Mouse (Mus musculus) thymus, postnatal 4 days (tissue): ENCODE measurements around the gene Ktn1.

Source experiments
- DNase-seq: peaks from one replicate; pipeline ENCODE4 v3.0.0; 2021

The Ktn1 gene

DNA sequence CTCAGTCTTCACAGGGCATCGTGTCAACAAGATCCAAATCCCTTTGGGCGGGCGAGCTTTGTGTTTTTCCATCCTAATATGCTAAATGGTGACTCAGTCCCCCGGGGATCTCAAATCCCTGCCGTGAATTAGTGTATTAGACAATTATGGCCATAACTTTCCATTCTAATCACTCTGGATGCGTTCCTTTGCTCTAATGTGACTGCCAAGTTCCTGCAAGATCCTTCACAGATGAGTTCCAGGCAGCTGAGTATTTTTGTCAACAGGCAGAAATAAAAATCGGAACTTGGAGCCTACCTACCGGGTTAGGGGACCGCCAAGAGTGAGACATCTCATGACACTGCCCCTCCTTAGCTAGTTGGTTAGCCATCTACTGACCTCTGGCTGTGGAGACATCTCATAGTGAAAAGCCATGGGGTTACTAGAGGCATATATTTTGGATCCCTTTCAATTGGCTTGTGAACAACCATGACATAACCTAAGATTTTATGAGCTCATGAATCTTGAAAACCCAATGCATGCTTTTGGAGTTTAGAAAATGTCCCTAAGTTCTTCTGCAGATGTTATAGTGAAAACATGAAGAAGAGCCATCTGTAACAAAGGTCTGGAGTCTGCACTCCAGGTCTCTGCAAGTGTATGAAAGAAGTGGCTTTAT is 108.3 kb downstream of the Ktn1 start:
- no peak for DNase-seq

DNA sequence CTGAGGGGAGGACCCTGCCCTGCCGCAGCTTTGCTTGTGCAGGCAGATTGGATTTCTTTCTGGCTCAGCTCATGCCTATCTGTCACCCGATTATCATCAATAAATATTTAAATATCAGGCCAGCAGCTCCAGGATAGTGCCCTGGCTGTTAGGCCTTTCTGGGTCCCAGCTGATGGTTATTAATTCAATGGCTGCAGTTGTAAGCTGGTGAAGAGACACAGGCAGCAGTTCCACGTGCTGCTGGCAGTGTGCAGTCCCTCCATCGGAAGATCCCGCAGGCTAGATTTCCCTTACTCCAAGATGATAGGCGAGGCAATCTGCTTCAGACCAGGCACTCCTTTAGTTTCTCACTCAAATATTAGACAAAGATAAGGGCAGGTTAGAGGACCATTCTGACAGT is 116.9 kb downstream of the Ktn1 start:
- DNase-seq: no peak

DNA sequence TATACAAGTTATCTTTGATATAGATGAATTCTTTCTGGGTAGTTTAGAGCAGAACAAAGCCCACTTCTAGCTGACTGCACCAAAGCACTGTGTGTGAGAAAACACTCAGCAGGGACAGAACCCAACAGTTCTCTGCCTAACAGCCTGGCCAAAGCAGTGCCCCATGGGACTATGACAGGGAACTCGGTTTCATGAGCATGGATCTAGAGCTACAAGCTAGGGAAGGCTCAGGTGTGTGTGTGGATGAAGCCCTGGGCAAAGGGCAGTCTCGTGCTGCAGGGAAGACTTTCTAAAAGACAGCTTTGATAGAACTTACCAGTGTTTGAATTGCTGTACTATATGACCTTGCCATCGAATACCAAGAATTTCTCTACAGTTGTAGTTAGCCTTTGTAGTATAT is 117.5 kb downstream of the Ktn1 start:
- no peak for DNase-seq

- no peak for DNase-seq
These were observed 118.1 kb downstream of the Ktn1 start for GRCm38 (mm10) chr14:47766373-47766772.

GRCm38 (mm10) chr14:47771496-47771895 is 123.2 kb downstream of the Ktn1 start:
- DNase-seq: no peak

- DNase-seq: no peak
These were observed 127.3 kb downstream of the Ktn1 start for GRCm38 (mm10) chr14:47775543-47775942.

DNA sequence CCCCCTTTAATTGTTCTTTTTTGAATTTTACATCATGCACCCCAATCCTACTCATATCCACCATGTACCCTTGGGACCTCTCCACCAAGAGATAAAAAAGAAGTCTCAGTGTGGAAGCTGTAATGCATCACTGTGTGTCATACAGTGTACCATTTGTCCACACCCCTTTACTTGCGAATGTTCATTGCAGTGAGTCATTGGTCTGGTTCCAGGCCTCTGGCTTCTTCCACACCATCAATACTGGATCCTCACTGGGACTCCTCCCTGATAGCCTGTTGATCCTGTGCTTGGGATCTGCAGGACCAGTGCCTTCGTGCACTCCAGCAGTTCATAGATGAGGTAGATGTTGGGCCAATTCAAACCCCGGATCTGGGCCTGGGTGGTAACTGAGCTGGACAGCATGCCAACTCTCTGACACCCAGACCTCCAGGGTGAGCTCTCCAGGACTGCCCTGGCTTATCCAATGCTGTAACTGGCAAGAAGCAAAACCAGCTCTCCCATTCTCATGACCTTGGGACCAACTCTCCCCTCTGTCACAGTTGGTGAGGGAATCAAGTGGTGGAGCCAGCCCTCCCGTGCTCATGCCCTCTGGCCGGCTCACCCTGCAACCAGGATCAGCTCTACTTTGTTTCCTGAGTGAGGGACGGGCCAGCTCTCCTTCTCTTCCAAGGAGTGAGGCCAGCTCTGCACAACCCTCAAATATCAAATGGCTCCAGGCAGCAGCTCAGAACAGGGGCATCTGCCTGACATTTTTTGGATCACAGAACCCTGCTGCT is 128.2 kb downstream of the Ktn1 start:
- no peak for DNase-seq

- no peak for DNase-seq
These were observed 137.9 kb downstream of the Ktn1 start for GRCm38 (mm10) chr14:47786112-47786511.
